Mouse (Mus musculus) frontal cortex, postnatal 14 days (tissue): ENCODE data around the gene Opn1mw.
"Not testable (repeated sequence)": the region's sequence is repeated elsewhere in the genome, so short reads cannot be mapped to it uniquely, and the experiment has no call there.

Experiments
- DNase-seq, 2 experiments: peaks; one replicate each; pipeline ENCODE4 v3.0.0; 2022; ENCODE audit warnings: low spot score in 2 of 2

Opn1mw gene

GRCm38 (mm10) chrX:74127164-74127563, at the start of gene Opn1mw:
TSS of gene Opn1mw (plus strand) at chrX:74127464.
- DNase-seq: no peak

GRCm38 (mm10) chrX:74084276-74084837, 42.9 kb upstream of the Opn1mw start:
- no peak for DNase-seq

- DNase-seq: peak; percentile 57 to 60
These were observed 42.2 kb upstream of the Opn1mw start for GRCm38 (mm10) chrX:74084946-74085498.

GRCm38 (mm10) chrX:74085601-74086038, 41.6 kb upstream of the Opn1mw start:
- peak; percentile 94 to 98 for DNase-seq

GRCm38 (mm10) chrX:74095130-74095529, 32.1 kb upstream of the Opn1mw start:
- DNase-seq: no peak

GRCm38 (mm10) chrX:74103457-74104188, 23.6 kb upstream of the Opn1mw start:
- no peak for DNase-seq

- no peak for DNase-seq
These were observed 21.3 kb upstream of the Opn1mw start for GRCm38 (mm10) chrX:74105916-74106315.

GRCm38 (mm10) chrX:74108747-74109146, 18.5 kb upstream of the Opn1mw start:
- no peak for DNase-seq

- DNase-seq: no peak
These were observed 13.2 kb upstream of the Opn1mw start for GRCm38 (mm10) chrX:74114036-74114435.

GRCm38 (mm10) chrX:74115511-74115910, 11.8 kb upstream of the Opn1mw start:
- peak; percentile 10 to 33 for DNase-seq

- DNase-seq: no peak
These were observed 2.3 kb upstream of the Opn1mw start for GRCm38 (mm10) chrX:74124975-74125374.

GRCm38 (mm10) chrX:74135263-74135662, 8.0 kb downstream of the Opn1mw start, which contains the start of gene Mecp2:
TSS of gene Mecp2 (minus strand) at chrX:74135363.
- DNase-seq: not testable (repeated sequence)

- DNase-seq: no peak
These were observed 40.5 kb downstream of the Opn1mw start, which contains the start of gene Tex28 for GRCm38 (mm10) chrX:74167738-74168137. TSS of gene Tex28 (minus strand) at chrX:74167838.

GRCm38 (mm10) chrX:74176959-74177358, 49.7 kb downstream of the Opn1mw start, which contains the start of gene Tktl1:
TSS of gene Tktl1 (plus strand) at chrX:74177259.
- no peak for DNase-seq
